Mouse (Mus musculus) ES-E14 (cell line): ENCODE results near the gene Avpr2. TPM values are rescaled to one million over a fixed set of nuclear protein-coding genes. Genes with fewer than 3 reads are reported as not detected.

Experiments
- DNase-seq: peaks from one replicate; pipeline ENCODE4 v3.0.0-alpha.2; 2013; ENCODE audit warnings: low read depth, low spot score
- H3K27ac ChIP-seq: 2 replicates; pipeline ENCODE4 v1.5.1; 2012; ENCODE audit warnings: low read depth, mild to moderate bottlenecking, low read length, moderate library complexity, mixed read lengths; ENCODE audit not compliant: poor library complexity, insufficient read depth, severe bottlenecking
- H3K36me3 ChIP-seq: 2 replicates; pipeline ENCODE4 v1.6.1; 2012; ENCODE audit warnings: mild to moderate bottlenecking, low read length, moderate library complexity, mixed read lengths; ENCODE audit not compliant: control insufficient read depth, poor library complexity, insufficient read depth, severe bottlenecking
- H3K4me1 ChIP-seq, 2 experiments: fragments of 150-350 bp in 1 of 2; sonication (generic) in 1 of 2; 2 replicates each; pipeline ENCODE4 v1.6.1; 2012; ENCODE audit warnings: low read length in 2 of 2, mild to moderate bottlenecking in 1 of 2, mixed read lengths in 1 of 2; ENCODE audit not compliant: control insufficient read depth in 2 of 2, insufficient read depth in 2 of 2, poor library complexity in 1 of 2
- H3K4me3 ChIP-seq, 2 experiments: fragments of 150-350 bp in 1 of 2; sonication (generic) in 1 of 2; 2 replicates each; pipeline ENCODE4 v1.5.1; 2012; ENCODE audit warnings: low read length in 2 of 2, low read depth in 1 of 2, mild to moderate bottlenecking in 1 of 2, mixed read lengths in 1 of 2; ENCODE audit not compliant: insufficient read depth in 1 of 2, poor library complexity in 1 of 2, severe bottlenecking in 1 of 2
- H3K9ac ChIP-seq: 2 replicates; pipeline ENCODE4 v1.6.1; 2012; ENCODE audit warnings: low read depth, mild to moderate bottlenecking, low read length, mixed read lengths; ENCODE audit not compliant: poor library complexity, insufficient read depth, severe bottlenecking
- H3K9me3 ChIP-seq: fragments of 150-350 bp; sonication (generic); 2 replicates; pipeline ENCODE4 v1.6.1; 2012; ENCODE audit warnings: low read depth, mild to moderate bottlenecking, low read length; ENCODE audit not compliant: control insufficient read depth, insufficient read depth
- CHD2 ChIP-seq: IDR thresholded peaks from 2 replicates; pipeline ENCODE4 v1.6.1; 2014; ENCODE audit warnings: mild to moderate bottlenecking, low read depth, low read length, inconsistent platforms
- HCFC1 ChIP-seq: IDR thresholded peaks from 2 replicates; pipeline ENCODE4 v1.6.1; 2012; ENCODE audit warnings: low read length, inconsistent platforms, borderline replicate concordance; ENCODE audit not compliant: insufficient read depth
- MAFK ChIP-seq: IDR thresholded peaks from 2 replicates; pipeline ENCODE4 v1.6.1; 2014; ENCODE audit warnings: mild to moderate bottlenecking, low read depth, low read length, inconsistent platforms; ENCODE audit not compliant: insufficient read depth
- ZC3H11A ChIP-seq: IDR thresholded peaks from 2 replicates; pipeline ENCODE4 v1.6.1; 2012; ENCODE audit warnings: low read depth, mild to moderate bottlenecking, inconsistent platforms, low read length, borderline replicate concordance
- ZNF384 ChIP-seq: IDR thresholded peaks from 2 replicates; pipeline ENCODE4 v1.6.1; 2012; ENCODE audit warnings: low read depth, low read length, inconsistent platforms
- in situ Hi-C, 2 experiments: fragments of 600-800 bp; cut with MboI; formaldehyde crosslinking; loops; one replicate each; pipeline ENCODE4 v1.15.1; 2025; ENCODE audit warnings: low sequenced_read_pairs in 2 of 2, inconsistent platforms in 1 of 2; ENCODE audit not compliant: unreplicated experiment in 2 of 2
- total RNA-seq: library from RNA; depleted of rRNA; stranded (reverse); fragments of 300-350 nt; gene quantifications from 2 replicates; pipeline ENCODE4 v1.2.3, GENCODE M21; 2012

Avpr2 gene
- total RNA-seq, 1 experiment = 0.04 TPM

DNA sequence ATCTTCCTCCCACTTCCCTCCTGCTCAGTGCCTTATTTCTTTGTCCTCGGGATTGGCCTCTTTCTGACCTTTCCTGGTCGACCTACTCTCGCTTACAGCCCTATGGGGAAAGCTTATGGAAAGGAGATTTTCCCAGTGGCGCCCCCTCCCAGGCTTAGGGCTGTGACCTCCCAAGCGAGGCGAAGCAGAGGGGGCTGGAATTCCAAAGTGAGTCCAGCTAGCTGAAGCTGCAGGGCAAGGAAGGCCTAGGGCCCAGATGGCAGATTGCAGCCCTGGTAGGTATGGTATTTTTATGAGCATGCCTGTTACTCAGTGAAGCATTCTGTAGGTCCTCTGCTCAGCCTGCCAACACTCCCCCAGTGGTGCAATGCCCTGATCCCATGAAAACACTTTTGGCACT, 10.4 kb upstream of the Avpr2 start:
- Histone ChIP-seq H3K27ac (no peak overlapping the region), H3K36me3 (no peaks in the 10 kb centered on the region), H3K9me3 (no peaks in the 10 kb centered on the region), H3K4me1 (peaks cover 0 to 5% of the 10 kb centered on the region in 2 experiments; a peak in 1 of 4 replicates), H3K9ac (no peak overlapping the region), H3K4me3 (peak overlapping the region in 1 of 2 experiments; percentile 66; a peak in 2 of 4 replicates)
- no peak for DNase-seq
- no peak for TF ChIP-seq MAFK
- TF ChIP-seq ZNF384 = no peak
- in situ Hi-C loops = no loop called here

DNA sequence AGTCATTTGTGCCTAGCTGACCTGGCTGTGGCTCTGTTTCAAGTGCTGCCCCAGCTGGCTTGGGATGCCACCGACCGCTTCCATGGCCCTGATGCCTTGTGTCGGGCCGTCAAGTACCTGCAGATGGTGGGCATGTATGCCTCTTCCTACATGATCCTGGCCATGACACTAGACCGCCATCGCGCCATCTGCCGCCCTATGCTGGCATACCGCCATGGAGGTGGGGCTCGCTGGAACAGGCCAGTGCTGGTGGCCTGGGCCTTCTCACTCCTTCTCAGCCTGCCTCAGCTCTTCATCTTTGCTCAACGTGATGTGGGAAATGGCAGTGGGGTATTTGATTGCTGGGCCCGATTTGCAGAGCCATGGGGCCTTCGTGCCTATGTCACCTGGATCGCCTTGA, 931 bp downstream of the Avpr2 start:
- Histone ChIP-seq H3K36me3 (no peaks in the 10 kb centered on the region), H3K4me3 (no peak overlapping the region), H3K27ac (no peak overlapping the region), H3K4me1 (no peaks in the 10 kb centered on the region; a peak in 1 of 4 replicates), H3K9ac (no peak overlapping the region), H3K9me3 (no peaks in the 10 kb centered on the region)
- DNase-seq = no peak
- in situ Hi-C loops = no loop called here
- TF ChIP-seq ZC3H11A (no peak), ZNF384 (no peak)

DNA sequence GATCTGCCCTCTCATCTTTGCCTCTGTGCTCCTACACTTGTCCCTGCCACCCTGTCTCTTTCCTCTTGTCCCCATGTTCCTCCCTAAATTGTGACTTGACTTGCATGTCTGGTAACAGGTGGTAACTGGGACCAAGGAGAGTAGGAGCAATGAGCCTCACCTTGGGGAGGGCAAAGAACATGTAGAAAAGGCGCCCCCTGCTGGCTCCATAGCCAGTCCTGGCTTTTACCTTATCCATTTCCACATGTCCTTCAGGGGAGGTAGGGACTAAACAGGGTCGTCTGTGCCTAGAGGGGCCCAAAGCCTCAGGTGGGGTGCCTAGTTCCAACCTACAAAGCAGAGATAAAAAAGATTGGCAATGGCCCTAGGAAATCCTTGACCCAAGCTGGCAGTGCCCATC, 3.8 kb downstream of the Avpr2 start, which contains the start of gene L1cam:
L1cam (minus strand) TSS at position 387 of the 400 bp plus-strand sequence.
- H3K9me3 ChIP-seq = no peaks in the 10 kb centered on the region
- H3K4me1 ChIP-seq = no peaks in the 10 kb centered on the region; a peak in 1 of 4 replicates
- no peak within 1 kb of the TSS for H3K9ac ChIP-seq
- H3K4me3 ChIP-seq = no peak within 1 kb of the TSS
- TF ChIP-seq MAFK = no peak
- TF ChIP-seq CHD2 = no peak
- TF ChIP-seq HCFC1 = no peak
- no peak for TF ChIP-seq ZC3H11A
- TF ChIP-seq ZNF384 = no peak
- no peaks in the 10 kb centered on the region for H3K36me3 ChIP-seq
- no peak for DNase-seq
- in situ Hi-C loops = no loop called here
- no peak within 1 kb of the TSS for H3K27ac ChIP-seq

DNA sequence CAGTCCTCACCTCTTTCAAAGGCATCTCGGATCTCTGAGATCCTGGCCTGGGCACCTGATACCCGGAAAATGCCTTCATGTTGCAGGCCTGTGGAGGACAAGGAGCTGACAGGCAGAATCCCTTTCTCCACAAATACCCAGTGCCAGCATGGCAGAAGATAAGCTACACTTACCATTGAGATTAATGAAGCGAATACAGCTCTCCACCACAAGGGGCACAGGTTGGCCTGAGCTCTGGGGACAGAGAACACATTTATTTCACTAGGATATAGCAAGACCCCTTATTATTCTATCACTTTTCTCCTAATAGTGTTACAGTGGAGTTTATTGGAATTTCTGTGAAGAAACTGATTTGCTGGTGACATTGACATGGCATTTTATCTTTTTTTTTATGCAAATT, 6.1 kb downstream of the Avpr2 start:
- no peak for DNase-seq
- no peak overlapping the region for H3K9ac ChIP-seq
- H3K4me3 ChIP-seq = no peak overlapping the region
- in situ Hi-C loops = no loop called here
- no peak for TF ChIP-seq HCFC1
- no peak for TF ChIP-seq CHD2
- no peak for TF ChIP-seq ZC3H11A
- no peak for TF ChIP-seq MAFK
- no peak for TF ChIP-seq ZNF384
- no peaks in the 10 kb centered on the region for H3K4me1 ChIP-seq
- H3K27ac ChIP-seq = no peak overlapping the region
- no peaks in the 10 kb centered on the region for H3K36me3 ChIP-seq
- H3K9me3 ChIP-seq = no peaks in the 10 kb centered on the region

- H3K4me3 ChIP-seq = no peak overlapping the region
- no peak overlapping the region for H3K9ac ChIP-seq
- no peaks in the 10 kb centered on the region for H3K9me3 ChIP-seq
- in situ Hi-C loops = no loop called here
- no peak for TF ChIP-seq ZNF384
- TF ChIP-seq HCFC1 = no peak
- no peak for TF ChIP-seq CHD2
- no peak for TF ChIP-seq ZC3H11A
- TF ChIP-seq MAFK = no peak
- H3K36me3 ChIP-seq = no peaks in the 10 kb centered on the region
- no peak overlapping the region for H3K27ac ChIP-seq
- peaks cover 0 to 6% of the 10 kb centered on the region in 2 experiments; a peak in 2 of 4 replicates for H3K4me1 ChIP-seq
- DNase-seq = no peak
Observed at GRCm38 (mm10) chrX:73910049-73910448, 18.1 kb downstream of the Avpr2 start.
